Mouse (Mus musculus): ENCODE measurements around the gene Alpk1. TPM values are rescaled to one million over a fixed set of nuclear protein-coding genes. Genes with fewer than 3 reads are reported as not detected.
A peak's percentile ranks its signal among the peaks of the same experiment; 100 is the strongest.

Alpk1 gene
- polyA plus RNA-seq, 1 experiment from 2014 or later: 0.63 TPM

- no peaks in the 10 kb centered on the region for H3K27me3 ChIP-seq (ENCODE audit: control insufficient read depth, insufficient read depth, low read depth, low read length)
- peaks cover 18% of the 10 kb centered on the region for H3K36me3 ChIP-seq (ENCODE audit: control insufficient read depth, insufficient read depth)
- no peak overlapping the region for H3K9ac ChIP-seq (ENCODE audit: low read depth, low read length)
- peak overlapping the region; percentile 92; the same call in 1 of the 2 replicates for H3K27ac ChIP-seq (ENCODE audit: low read length)
- H3K4me3 ChIP-seq (ENCODE audit: low read depth, low read length): no peak overlapping the region; the same call in 1 of the 2 replicates
- peaks cover 17% of the 10 kb centered on the region for H3K4me1 ChIP-seq (ENCODE audit: control insufficient read depth, low read depth, low read length)
- H3K4me2 ChIP-seq (ENCODE audit: low read depth, low read length): peak overlapping the region; percentile 91; the same call in 1 of the 2 replicates
- ATAC-seq (ENCODE audit: low read depth): no peak
- WGBS (ENCODE audit: insufficient replicate concordance): 75% methylated on average over 7 of the region's 7 CpGs
- H3K9me3 ChIP-seq (replicated peaks; ENCODE audit: control insufficient read depth, low read length): no peaks in the 10 kb centered on the region; the same call in 1 of the 2 replicates
These were observed 12.7 kb upstream of the Alpk1 start for GRCm38 (mm10) chr3:127793022-127793421.

- WGBS (ENCODE audit: insufficient replicate concordance): 16% methylated on average over 4 of the region's 4 CpGs
- Histone ChIP-seq H3K9me3 (replicated peaks; ENCODE audit: control insufficient read depth, low read length) (no peaks in the 10 kb centered on the region; the same call in 1 of the 2 replicates), H3K4me3 (ENCODE audit: low read depth, low read length) (peak overlapping the region; percentile 80), H3K27me3 (ENCODE audit: control insufficient read depth, insufficient read depth, low read depth, low read length) (no peaks in the 10 kb centered on the region), H3K9ac (ENCODE audit: low read depth, low read length) (peak overlapping the region; percentile 93), H3K4me2 (ENCODE audit: low read depth, low read length) (peak overlapping the region; percentile 91), H3K27ac (ENCODE audit: low read length) (peak overlapping the region; percentile 92), H3K36me3 (ENCODE audit: control insufficient read depth, insufficient read depth) (peaks cover 13% of the 10 kb centered on the region), H3K4me1 (ENCODE audit: control insufficient read depth, low read depth, low read length) (peaks cover 17% of the 10 kb centered on the region)
- peak; percentile 88 for ATAC-seq (ENCODE audit: low read depth)
These were observed 11.6 kb upstream of the Alpk1 start for GRCm38 (mm10) chr3:127791595-127792561.

GRCm38 (mm10) chr3:127791056-127791483 is 10.7 kb upstream of the Alpk1 start:
- peak overlapping the region; percentile 80 for H3K4me3 ChIP-seq (ENCODE audit: low read depth, low read length)
- H3K9me3 ChIP-seq (replicated peaks; ENCODE audit: control insufficient read depth, low read length): no peaks in the 10 kb centered on the region; the same call in 1 of the 2 replicates
- peak overlapping the region; percentile 92 for H3K27ac ChIP-seq (ENCODE audit: low read length)
- H3K4me1 ChIP-seq (ENCODE audit: control insufficient read depth, low read depth, low read length): peaks cover 17% of the 10 kb centered on the region
- H3K27me3 ChIP-seq (ENCODE audit: control insufficient read depth, insufficient read depth, low read depth, low read length): no peaks in the 10 kb centered on the region
- H3K4me2 ChIP-seq (ENCODE audit: low read depth, low read length): peak overlapping the region; percentile 91
- H3K9ac ChIP-seq (ENCODE audit: low read depth, low read length): peak overlapping the region; percentile 93
- H3K36me3 ChIP-seq (ENCODE audit: control insufficient read depth, insufficient read depth): peaks cover 5% of the 10 kb centered on the region
- peak; percentile 10; the same call in 1 of the 2 replicates for ATAC-seq (ENCODE audit: low read depth)
- under 1% methylated on average over 15 of the region's 15 CpGs for WGBS (ENCODE audit: insufficient replicate concordance)

GRCm38 (mm10) chr3:127790234-127791055 is 10.1 kb upstream of the Alpk1 start:
- H3K27ac ChIP-seq (ENCODE audit: low read length): peak overlapping the region; percentile 92
- H3K9me3 ChIP-seq (replicated peaks; ENCODE audit: control insufficient read depth, low read length): no peaks in the 10 kb centered on the region
- H3K4me1 ChIP-seq (ENCODE audit: control insufficient read depth, low read depth, low read length): peaks cover 17% of the 10 kb centered on the region
- H3K9ac ChIP-seq (ENCODE audit: low read depth, low read length): peak overlapping the region; percentile 93
- H3K36me3 ChIP-seq (ENCODE audit: control insufficient read depth, insufficient read depth): peaks cover 3% of the 10 kb centered on the region
- under 1% methylated on average over 36 of the region's 36 CpGs for WGBS (ENCODE audit: insufficient replicate concordance)
- H3K4me3 ChIP-seq (ENCODE audit: low read depth, low read length): peak overlapping the region; percentile 80
- peak overlapping the region; percentile 91 for H3K4me2 ChIP-seq (ENCODE audit: low read depth, low read length)
- ATAC-seq (ENCODE audit: low read depth): peak; percentile 17
- H3K27me3 ChIP-seq (ENCODE audit: control insufficient read depth, insufficient read depth, low read depth, low read length): no peaks in the 10 kb centered on the region

GRCm38 (mm10) chr3:127789500-127790191 is 9.3 kb upstream of the Alpk1 start, which contains the start of gene Tifa:
Gene Tifa, plus strand, starts transcription at chr3:127789805.
- Histone ChIP-seq H3K4me3 (ENCODE audit: low read depth, low read length) (peak within 1 kb of the TSS; percentile 80), H3K9me3 (replicated peaks; ENCODE audit: control insufficient read depth, low read length) (no peaks in the 10 kb centered on the region), H3K27ac (ENCODE audit: low read length) (peak within 1 kb of the TSS; percentile 92), H3K4me1 (ENCODE audit: control insufficient read depth, low read depth, low read length) (peaks cover 17% of the 10 kb centered on the region), H3K36me3 (ENCODE audit: control insufficient read depth, insufficient read depth) (peaks cover under 1% of the 10 kb centered on the region), H3K9ac (ENCODE audit: low read depth, low read length) (peak within 1 kb of the TSS; percentile 93), H3K4me2 (ENCODE audit: low read depth, low read length) (peak within 1 kb of the TSS; percentile 91), H3K27me3 (ENCODE audit: control insufficient read depth, insufficient read depth, low read depth, low read length) (no peaks in the 10 kb centered on the region)
- 3% methylated on average over 44 of the region's 44 CpGs for WGBS (ENCODE audit: insufficient replicate concordance)
- peak; percentile 45 for ATAC-seq (ENCODE audit: low read depth)

GRCm38 (mm10) chr3:127788919-127789318 is 8.6 kb upstream of the Alpk1 start:
- no peak overlapping the region for H3K27ac ChIP-seq (ENCODE audit: low read length)
- H3K27me3 ChIP-seq (ENCODE audit: control insufficient read depth, insufficient read depth, low read depth, low read length): no peaks in the 10 kb centered on the region
- H3K4me1 ChIP-seq (ENCODE audit: control insufficient read depth, low read depth, low read length): peaks cover 17% of the 10 kb centered on the region
- WGBS (ENCODE audit: insufficient replicate concordance): 46% methylated on average over 8 of the region's 8 CpGs
- peak overlapping the region; percentile 80 for H3K4me3 ChIP-seq (ENCODE audit: low read depth, low read length)
- no peaks in the 10 kb centered on the region for H3K9me3 ChIP-seq (replicated peaks; ENCODE audit: control insufficient read depth, low read length)
- no peak for ATAC-seq (ENCODE audit: low read depth)
- H3K36me3 ChIP-seq (ENCODE audit: control insufficient read depth, insufficient read depth): no peaks in the 10 kb centered on the region
- peak overlapping the region; percentile 91 for H3K4me2 ChIP-seq (ENCODE audit: low read depth, low read length)
- peak overlapping the region; percentile 93 for H3K9ac ChIP-seq (ENCODE audit: low read depth, low read length)

GRCm38 (mm10) chr3:127788038-127788437 is 7.7 kb upstream of the Alpk1 start:
- Histone ChIP-seq H3K27ac (ENCODE audit: low read length) (no peak overlapping the region), H3K36me3 (ENCODE audit: control insufficient read depth, insufficient read depth) (no peaks in the 10 kb centered on the region), H3K9ac (ENCODE audit: low read depth, low read length) (no peak overlapping the region), H3K9me3 (replicated peaks; ENCODE audit: control insufficient read depth, low read length) (no peaks in the 10 kb centered on the region), H3K4me1 (ENCODE audit: control insufficient read depth, low read depth, low read length) (peaks cover 17% of the 10 kb centered on the region), H3K27me3 (ENCODE audit: control insufficient read depth, insufficient read depth, low read depth, low read length) (no peaks in the 10 kb centered on the region), H3K4me3 (ENCODE audit: low read depth, low read length) (no peak overlapping the region), H3K4me2 (ENCODE audit: low read depth, low read length) (no peak overlapping the region)
- 46% methylated on average over 7 of the region's 7 CpGs for WGBS (ENCODE audit: insufficient replicate concordance)
- no peak for ATAC-seq (ENCODE audit: low read depth)

GRCm38 (mm10) chr3:127787032-127787431 is 6.7 kb upstream of the Alpk1 start:
- H3K4me1 ChIP-seq (ENCODE audit: control insufficient read depth, low read depth, low read length): peaks cover 8% of the 10 kb centered on the region
- H3K9me3 ChIP-seq (replicated peaks; ENCODE audit: control insufficient read depth, low read length): no peaks in the 10 kb centered on the region
- peak overlapping the region; percentile 21; the same call in 1 of the 2 replicates for H3K27ac ChIP-seq (ENCODE audit: low read length)
- no peak overlapping the region for H3K4me3 ChIP-seq (ENCODE audit: low read depth, low read length)
- no peak for ATAC-seq (ENCODE audit: low read depth)
- H3K9ac ChIP-seq (ENCODE audit: low read depth, low read length): no peak overlapping the region
- no peaks in the 10 kb centered on the region for H3K27me3 ChIP-seq (ENCODE audit: control insufficient read depth, insufficient read depth, low read depth, low read length)
- no peaks in the 10 kb centered on the region for H3K36me3 ChIP-seq (ENCODE audit: control insufficient read depth, insufficient read depth)
- H3K4me2 ChIP-seq (ENCODE audit: low read depth, low read length): no peak overlapping the region

All from liver, embryonic 16.5 days (tissue).